Mouse (Mus musculus) MEL (cell line): ENCODE measurements around the gene Pparg. TPM values are rescaled to one million over a fixed set of nuclear protein-coding genes. Genes with fewer than 3 reads are reported as not detected.

Source experiments
- DNase-seq: peaks from one replicate; pipeline ENCODE4 v3.0.0; 2011; ENCODE audit warnings: low read depth, low spot score
- H3K27ac ChIP-seq: 2 replicates; pipeline ENCODE4 v1.5.1; 2012; ENCODE audit warnings: low read depth, mild to moderate bottlenecking, control low read depth, low read length, moderate library complexity; ENCODE audit not compliant: control insufficient read depth
- H3K27me3 ChIP-seq, 2 experiments: fragments of 150-350 bp in 1 of 2; sonication (generic) in 1 of 2; 2 replicates each; pipeline ENCODE4 v1.6.1; 2012; ENCODE audit warnings: low read length in 2 of 2, mild to moderate bottlenecking in 2 of 2, improper control_type of control experiment in 1 of 2, moderate library complexity in 1 of 2; ENCODE audit not compliant: insufficient read depth in 2 of 2, control insufficient read depth in 1 of 2
- H3K36me3 ChIP-seq, 2 experiments: 2 replicates each; pipeline ENCODE4 v1.6.1; 2012 to 2014; ENCODE audit warnings: low read length in 2 of 2, improper control_type of control experiment in 1 of 2, inconsistent platforms in 1 of 2, mild to moderate bottlenecking in 1 of 2; ENCODE audit not compliant: insufficient read depth in 2 of 2, control insufficient read depth in 1 of 2
- H3K4me1 ChIP-seq, 2 experiments: fragments of 150-350 bp in 1 of 2; sonication (generic) in 1 of 2; 2 replicates each; pipeline ENCODE4 v1.6.1; 2012; ENCODE audit warnings: low read length in 2 of 2, improper control_type of control experiment in 1 of 2, mild to moderate bottlenecking in 1 of 2; ENCODE audit not compliant: insufficient read depth in 2 of 2, control insufficient read depth in 1 of 2
- H3K4me3 ChIP-seq, 2 experiments: fragments of 150-350 bp in 1 of 2; sonication (generic) in 1 of 2; 2 replicates each; pipeline ENCODE4 v1.5.1; 2012; ENCODE audit warnings: low read depth in 2 of 2, low read length in 2 of 2, mild to moderate bottlenecking in 2 of 2, moderate library complexity in 2 of 2, control low read depth in 1 of 2, improper control_type of control experiment in 1 of 2; ENCODE audit not compliant: control insufficient read depth in 1 of 2, insufficient read depth in 1 of 2
- H3K79me2 ChIP-seq: 2 replicates; pipeline ENCODE4 v1.6.1; 2012; ENCODE audit warnings: mild to moderate bottlenecking, low read length, moderate library complexity; ENCODE audit not compliant: control insufficient read depth, poor library complexity, insufficient read depth
- H3K9ac ChIP-seq: 2 replicates; pipeline ENCODE4 v1.6.1; 2012; ENCODE audit warnings: low read depth, mild to moderate bottlenecking, control low read depth, low read length, moderate library complexity; ENCODE audit not compliant: control insufficient read depth, poor library complexity, severe bottlenecking
- H3K9me3 ChIP-seq: fragments of 150-350 bp; sonication (generic); replicated peaks from 2 replicates; pipeline ENCODE4 v1.6.1; 2012; ENCODE audit warnings: mild to moderate bottlenecking, low read length, improper control_type of control experiment, moderate library complexity; ENCODE audit not compliant: insufficient read depth
- CHD1 ChIP-seq: IDR thresholded peaks from 2 replicates; pipeline ENCODE4 v1.6.1; 2012; ENCODE audit warnings: low read depth, mild to moderate bottlenecking, inconsistent platforms, low read length, improper control_type of control experiment
- CTCF ChIP-seq, 3 experiments: IDR thresholded peaks in 2 of 3; conservative IDR thresholded peaks in 1 of 3; 2 replicates each; pipeline ENCODE4 v1.5.1; 2011 to 2012; ENCODE audit warnings: low read length in 3 of 3, low read depth in 2 of 3, mild to moderate bottlenecking in 2 of 3, improper control_type of control experiment in 1 of 3, inconsistent platforms in 1 of 3, mixed read lengths in 1 of 3, moderate library complexity in 1 of 3; ENCODE audit not compliant: control insufficient read depth in 1 of 3, insufficient read depth in 1 of 3, poor library complexity in 1 of 3, severe bottlenecking in 1 of 3
- ELF1 ChIP-seq: IDR thresholded peaks from 2 replicates; pipeline ENCODE4 v1.6.1; 2014; ENCODE audit warnings: low read depth, mild to moderate bottlenecking, inconsistent platforms, low read length, improper control_type of control experiment, moderate library complexity
- EP300 ChIP-seq, 2 experiments: IDR thresholded peaks; 2 replicates each; pipeline ENCODE4 v1.6.1; 2011; ENCODE audit warnings: improper control_type of control experiment in 2 of 2, low read length in 2 of 2, low read depth in 1 of 2, mild to moderate bottlenecking in 1 of 2
- ETS1 ChIP-seq: IDR thresholded peaks from 2 replicates; pipeline ENCODE4 v1.6.1; 2012; ENCODE audit warnings: low read depth, mild to moderate bottlenecking, inconsistent platforms, low read length, improper control_type of control experiment, moderate library complexity
- GABPA ChIP-seq: IDR thresholded peaks from 2 replicates; pipeline ENCODE4 v1.6.1; 2012; ENCODE audit warnings: low read depth, mild to moderate bottlenecking, inconsistent platforms, low read length, improper control_type of control experiment, moderate library complexity
- HCFC1 ChIP-seq: IDR thresholded peaks from 2 replicates; pipeline ENCODE4 v1.6.1; 2012; ENCODE audit warnings: low read depth, mild to moderate bottlenecking, inconsistent platforms, low read length, improper control_type of control experiment, moderate library complexity
- MAFK ChIP-seq: IDR thresholded peaks from 2 replicates; pipeline ENCODE4 v1.6.1; 2011; ENCODE audit warnings: low read depth, mild to moderate bottlenecking, low read length, improper control_type of control experiment, borderline replicate concordance
- MAX ChIP-seq: IDR thresholded peaks from 2 replicates; pipeline ENCODE4 v1.6.1; 2011; ENCODE audit warnings: low read length, improper control_type of control experiment
- MEF2A ChIP-seq: IDR thresholded peaks from 2 replicates; pipeline ENCODE4 v1.6.1; 2014; ENCODE audit warnings: low read depth, mild to moderate bottlenecking, inconsistent platforms, low read length, improper control_type of control experiment; ENCODE audit not compliant: poor library complexity, insufficient replicate concordance, severe bottlenecking; ENCODE audit errors: extremely low read depth
- MYC ChIP-seq: IDR thresholded peaks from 2 replicates; pipeline ENCODE4 v1.6.1; 2011; ENCODE audit warnings: low read depth, mild to moderate bottlenecking, low read length, improper control_type of control experiment, moderate library complexity
- NELFE ChIP-seq: IDR thresholded peaks from 2 replicates; pipeline ENCODE4 v1.6.1; 2011; ENCODE audit warnings: low read depth, low read length, improper control_type of control experiment
- NRF1 ChIP-seq: IDR thresholded peaks from 2 replicates; pipeline ENCODE4 v1.6.1; 2014; ENCODE audit warnings: low read depth, mild to moderate bottlenecking, inconsistent platforms, low read length, improper control_type of control experiment, moderate library complexity; ENCODE audit not compliant: poor library complexity, insufficient read depth, severe bottlenecking
- POLR2A ChIP-seq, 2 experiments: IDR thresholded peaks; 2 replicates each; pipeline ENCODE4 v1.6.1; 2011 to 2012; ENCODE audit warnings: low read length in 2 of 2, mild to moderate bottlenecking in 2 of 2, control low read depth in 1 of 2, improper control_type of control experiment in 1 of 2, low read depth in 1 of 2, moderate library complexity in 1 of 2; ENCODE audit not compliant: control insufficient read depth in 1 of 2, insufficient read depth in 1 of 2, poor library complexity in 1 of 2
- RCOR1 ChIP-seq: IDR thresholded peaks from 2 replicates; pipeline ENCODE4 v1.6.1; 2012; ENCODE audit warnings: low read depth, mild to moderate bottlenecking, inconsistent platforms, low read length, improper control_type of control experiment
- TBP ChIP-seq: IDR thresholded peaks from 2 replicates; pipeline ENCODE4 v1.8.0; 2011; ENCODE audit warnings: low read depth, low read length, improper control_type of control experiment
- TCF12 ChIP-seq: IDR thresholded peaks from 2 replicates; pipeline ENCODE4 v1.6.1; 2014; ENCODE audit warnings: low read depth, mild to moderate bottlenecking, inconsistent platforms, low read length, improper control_type of control experiment, moderate library complexity
- USF1 ChIP-seq: IDR thresholded peaks from 2 replicates; pipeline ENCODE4 v1.6.1; 2014; ENCODE audit warnings: low read depth, mild to moderate bottlenecking, inconsistent platforms, low read length, improper control_type of control experiment, moderate library complexity
- ZKSCAN1 ChIP-seq: IDR thresholded peaks from 2 replicates; pipeline ENCODE4 v1.6.1; 2012; ENCODE audit warnings: low read depth, mild to moderate bottlenecking, inconsistent platforms, low read length, improper control_type of control experiment, moderate library complexity
- ZMIZ1 ChIP-seq: IDR thresholded peaks from 2 replicates; pipeline ENCODE4 v1.6.1; 2012; ENCODE audit warnings: low read depth, mild to moderate bottlenecking, inconsistent platforms, low read length, improper control_type of control experiment, moderate library complexity
- polyA plus RNA-seq, 2 experiments: library from polyadenylated mRNA; stranded (reverse) in 1 of 2; unstranded in 1 of 2; fragments of >175 nt in 1 of 2; fragments of >200 nt in 1 of 2; gene quantifications; 2 replicates each; pipeline versions ENCODE4 v1.2.1 to v1.2.4; 2012; ENCODE audit warnings: low replicate concordance in 2 of 2, low read depth in 1 of 2; ENCODE audit not compliant: insufficient read length in 2 of 2, insufficient read depth in 1 of 2, missing spikeins in 1 of 2
- total RNA-seq: library from RNA; depleted of rRNA; stranded (reverse); fragments of 300-350 nt; gene quantifications from 2 replicates; pipeline ENCODE4 v1.2.3, GENCODE M21; 2012

The Pparg gene
- total and polyA plus RNA-seq, 3 experiments = 0.08 to 0.15 TPM; not detected in 1

- Histone ChIP-seq H3K27me3 (peaks cover 5 to 6% of the 10 kb centered on the region in 2 experiments), H3K4me1 (no peaks in the 10 kb centered on the region), H3K27ac (no peak overlapping the region), H3K9ac (no peak overlapping the region), H3K4me3 (no peak overlapping the region), H3K79me2 (no peaks in the 10 kb centered on the region), H3K9me3 (no peaks in the 10 kb centered on the region), H3K36me3 (no peaks in the 10 kb centered on the region)
- DNase-seq = no peak
- no peak for TF ChIP-seq MEF2A
- TF ChIP-seq GABPA = no peak
- TF ChIP-seq RCOR1 = no peak
- no peak for TF ChIP-seq ELF1
- no peak for TF ChIP-seq ETS1
- no peak for TF ChIP-seq CHD1
- no peak for TF ChIP-seq ZMIZ1
These were observed 29.8 kb upstream of the Pparg start for GRCm38 (mm10) chr6:115330964-115331363.

- Histone ChIP-seq H3K36me3 (no peaks in the 10 kb centered on the region), H3K9me3 (no peaks in the 10 kb centered on the region), H3K4me1 (no peaks in the 10 kb centered on the region), H3K27ac (no peak overlapping the region), H3K27me3 (peaks cover 0 to 5% of the 10 kb centered on the region in 2 experiments; a peak in 3 of 4 replicates), H3K79me2 (no peaks in the 10 kb centered on the region), H3K4me3 (no peak overlapping the region), H3K9ac (no peak overlapping the region)
- DNase-seq = no peak
- TF ChIP-seq POLR2A (IDR thresholded peaks at IDR 0.05; ENCODE audit: control insufficient read depth in 1 of 2, insufficient read depth in 1 of 2, low read depth in 1 of 2, low read length in 2 of 2, poor library complexity in 1 of 2) = no peak
- TF ChIP-seq ZKSCAN1 = no peak
- TF ChIP-seq MAX = no peak
- TF ChIP-seq HCFC1 = no peak
- no peak for TF ChIP-seq TCF12
- no peak for TF ChIP-seq CTCF (IDR thresholded peaks at IDR 0.05 in 2 of 3, conservative IDR thresholded peaks at IDR 0.05 in 1 of 3; ENCODE audit: control insufficient read depth in 1 of 3, insufficient read depth in 1 of 3, low read depth in 2 of 3, low read length in 3 of 3, poor library complexity in 1 of 3, severe bottlenecking in 1 of 3)
- no peak for TF ChIP-seq NRF1
- no peak for TF ChIP-seq USF1
- no peak for TF ChIP-seq MYC
- no peak for TF ChIP-seq TBP
- TF ChIP-seq MAFK = no peak
- no peak for TF ChIP-seq NELFE
- TF ChIP-seq EP300 (IDR thresholded peaks at IDR 0.05; ENCODE audit: low read depth in 1 of 2, low read length in 2 of 2) = no peak
These were observed 27.6 kb upstream of the Pparg start for GRCm38 (mm10) chr6:115333099-115333694.
